Mouse (Mus musculus): ENCODE measurements around the gene Cnfn. TPM values are rescaled to one million over a fixed set of nuclear protein-coding genes. Genes with fewer than 3 reads are reported as not detected.
"Not testable (repeated sequence)": the region's sequence is repeated elsewhere in the genome, so short reads cannot be mapped to it uniquely, and the experiment has no call there.

Gene Cnfn
- total RNA-seq, 2 experiments from 2014 or later = not detected

DNA sequence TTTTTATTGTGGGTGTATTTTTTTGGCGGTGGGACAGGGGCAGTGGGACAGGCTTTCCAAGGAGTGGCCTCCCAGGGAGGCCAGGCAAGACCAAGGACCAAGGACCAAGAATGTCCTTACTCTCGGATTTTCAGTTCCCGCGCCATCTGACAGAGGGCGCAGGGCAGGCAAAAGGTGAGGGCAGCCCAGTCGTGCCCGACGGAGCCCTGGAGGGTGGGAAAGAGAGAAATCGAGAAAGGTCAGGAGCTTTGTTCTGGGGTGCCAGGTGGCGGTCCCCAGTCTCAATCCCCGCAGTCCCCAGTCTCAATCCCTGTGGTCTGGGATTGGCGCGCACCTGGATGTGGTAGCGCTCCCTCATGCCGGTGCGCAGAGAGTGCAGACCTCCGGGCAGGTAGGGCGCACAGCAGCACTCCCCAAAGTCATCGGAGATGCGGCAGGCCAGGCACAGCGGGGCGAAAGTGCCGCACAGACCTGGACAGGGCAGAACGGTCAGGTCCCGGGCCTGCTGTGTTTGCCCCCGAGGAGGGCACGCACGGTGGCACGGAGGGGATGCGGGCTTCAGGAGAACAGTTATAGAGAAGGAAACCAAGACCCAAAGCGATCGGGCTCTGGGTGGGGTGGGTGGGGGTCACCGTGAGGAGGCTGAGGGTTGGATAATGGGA is 1.8 kb downstream of the Cnfn start:
- intact Hi-C loops (cut with DNase I) = no loop called here
- DNase-seq = no peak

DNA sequence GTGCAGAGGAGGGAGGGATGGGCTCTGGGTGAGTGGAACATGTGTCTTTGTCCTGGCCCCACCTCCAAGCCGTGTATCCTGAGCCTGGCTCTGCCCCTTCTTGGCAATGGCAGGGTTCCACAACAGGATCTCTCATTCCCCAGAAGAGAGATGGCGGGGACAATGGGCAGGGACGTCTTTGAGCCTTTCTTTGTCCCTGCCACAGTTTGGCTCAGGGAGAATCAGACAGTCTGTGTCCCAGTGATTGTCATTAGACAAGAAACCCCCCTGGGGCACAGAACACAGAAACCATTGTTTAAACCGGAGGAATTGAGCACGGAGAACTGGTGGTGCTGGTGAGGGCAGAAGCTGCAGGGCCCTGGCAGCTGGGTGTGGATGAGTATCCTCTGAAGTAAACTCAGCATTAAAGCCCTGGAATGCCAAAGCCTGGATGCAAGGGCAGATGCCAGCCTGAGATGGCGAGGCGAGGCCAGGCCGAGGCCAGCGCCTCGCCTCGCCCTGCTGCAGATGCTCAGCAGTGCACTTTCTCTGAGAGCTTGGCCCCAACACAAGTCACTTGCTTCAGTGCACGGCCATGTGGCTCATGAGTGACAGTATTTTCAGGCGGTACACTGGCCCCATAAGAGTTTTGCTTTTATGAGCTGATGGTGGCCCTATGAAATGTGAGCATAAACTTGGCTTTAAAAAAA is 3.4 kb downstream of the Cnfn start:
- intact Hi-C loops (cut with DNase I) = no loop called here
- DNase-seq = peak; percentile 51

DNA sequence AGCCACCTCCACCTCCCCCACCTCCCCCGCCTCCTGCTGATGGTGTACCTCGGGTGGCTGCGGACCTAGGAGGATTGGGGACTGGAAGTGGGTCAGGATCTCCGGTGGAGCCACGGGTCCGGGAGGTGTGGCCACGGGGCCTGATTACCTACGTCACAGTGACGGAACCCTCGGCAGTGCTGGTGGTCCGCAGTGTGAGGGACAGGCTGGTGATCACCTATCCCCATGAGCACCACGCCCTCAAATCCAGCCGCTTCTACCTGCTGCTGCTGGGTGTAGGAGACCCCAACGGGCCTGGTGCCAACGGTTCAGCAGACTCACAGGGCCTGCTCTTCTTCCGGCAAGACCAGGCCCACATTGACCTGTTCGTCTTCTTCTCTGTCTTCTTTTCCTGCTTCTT is 5.9 kb downstream of the Cnfn start:
- intact Hi-C loops (cut with DNase I) = no loop called here
- no peak for DNase-seq

DNA sequence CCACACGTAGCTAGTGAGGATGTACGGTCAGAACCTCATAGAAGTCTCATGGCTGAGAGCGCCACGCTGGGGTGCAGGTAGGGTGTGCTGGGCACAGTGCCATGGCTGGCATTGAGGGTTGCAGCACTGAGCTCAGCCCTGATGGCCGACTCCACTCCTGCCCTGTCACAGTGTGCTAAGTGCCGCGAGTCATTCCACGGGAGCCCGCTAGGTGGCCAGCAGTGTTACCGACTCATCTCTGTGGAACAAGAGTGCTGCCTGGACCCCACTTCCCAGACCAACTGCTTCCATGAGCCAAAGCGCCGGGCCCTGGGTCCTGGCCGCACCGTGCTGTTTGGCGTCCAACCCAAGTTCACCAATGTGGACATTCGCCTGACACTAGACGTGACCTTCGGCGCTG is 6.4 kb downstream of the Cnfn start:
- intact Hi-C loops (cut with DNase I) = no loop called here
- peak; percentile 48 for DNase-seq

DNA sequence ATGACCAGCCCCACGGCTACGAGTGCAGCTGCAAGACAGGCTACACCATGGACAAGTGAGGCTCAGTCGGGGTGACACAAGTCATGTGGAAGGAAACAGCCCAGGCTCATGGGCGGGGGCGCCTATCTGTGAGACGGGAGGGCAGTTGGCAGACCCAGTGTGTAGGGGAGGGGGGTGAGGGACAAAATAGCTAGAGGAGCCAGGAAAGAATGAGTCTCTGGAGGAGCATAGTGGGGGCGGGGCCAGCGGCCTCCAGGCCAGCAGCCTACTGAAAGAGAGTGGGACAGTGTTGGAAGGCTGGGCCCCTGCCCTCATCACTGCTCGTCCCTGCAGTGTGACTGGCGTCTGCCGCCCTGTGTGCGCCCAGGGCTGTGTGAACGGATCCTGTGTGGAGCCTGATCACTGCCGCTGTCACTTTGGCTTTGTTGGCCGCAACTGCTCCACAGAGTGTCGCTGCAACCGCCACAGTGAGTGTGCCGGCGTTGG is 10.8 kb downstream of the Cnfn start:
- intact Hi-C loops (cut with DNase I) = no loop called here
- peak; percentile 77 for DNase-seq

DNA sequence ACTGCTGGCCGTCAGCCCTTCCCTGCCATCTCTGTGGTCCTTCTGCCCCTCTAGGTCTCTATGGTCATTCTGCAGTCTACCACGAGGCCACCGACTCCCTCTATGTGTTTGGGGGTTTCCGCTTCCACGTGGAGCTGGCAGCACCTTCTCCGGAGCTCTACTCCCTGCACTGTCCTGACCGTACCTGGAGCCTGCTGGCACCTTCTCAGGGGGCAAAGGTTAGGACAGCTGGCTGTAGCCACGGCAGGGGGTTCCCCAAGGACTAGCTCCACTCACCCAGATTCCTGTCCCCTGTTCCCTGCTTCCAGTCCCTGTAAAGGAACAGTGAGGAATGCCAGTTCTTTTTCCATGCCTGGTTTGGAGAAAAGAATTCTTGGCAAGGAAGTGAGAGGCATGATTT is 20.7 kb downstream of the Cnfn start:
- intact Hi-C loops (cut with DNase I) = no loop called here
- no peak for DNase-seq

DNA sequence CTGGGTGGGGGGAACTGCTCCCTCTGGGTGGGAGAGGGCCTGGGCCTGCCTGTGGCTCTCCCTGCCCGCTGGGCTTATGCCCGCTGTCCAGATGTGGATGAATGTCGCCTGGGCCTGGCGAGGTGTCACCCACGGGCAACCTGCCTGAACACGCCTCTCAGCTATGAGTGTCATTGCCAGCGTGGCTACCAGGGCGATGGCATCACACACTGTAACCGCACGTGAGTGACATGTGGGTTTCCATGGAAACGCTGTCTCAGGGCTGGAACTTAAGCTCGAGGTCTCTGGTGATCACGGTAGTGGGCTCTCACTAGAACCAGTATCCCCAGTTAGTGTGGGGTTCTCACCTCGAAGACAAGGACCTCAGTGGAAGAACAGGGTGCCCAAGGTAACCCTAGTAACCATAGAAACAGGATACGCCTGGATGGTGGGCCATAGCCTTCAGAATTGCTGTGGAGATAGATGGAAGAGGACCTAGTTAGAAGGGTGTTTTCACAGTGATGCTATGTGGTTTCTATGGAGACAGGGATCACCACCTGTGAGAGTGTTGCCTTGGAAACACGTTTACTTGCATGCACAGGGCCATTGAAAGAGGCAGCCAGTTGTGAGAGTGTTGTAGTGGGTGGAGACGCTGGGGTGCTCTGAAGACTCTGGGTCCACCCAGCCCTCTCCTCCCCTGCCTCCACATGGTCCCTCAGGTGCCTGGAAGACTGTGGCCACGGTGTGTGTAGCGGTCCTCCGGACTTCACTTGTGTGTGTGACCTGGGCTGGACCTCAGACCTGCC is 28.3 kb downstream of the Cnfn start:
- intact Hi-C loops (cut with DNase I) = no loop called here
- DNase-seq = no peak

DNA sequence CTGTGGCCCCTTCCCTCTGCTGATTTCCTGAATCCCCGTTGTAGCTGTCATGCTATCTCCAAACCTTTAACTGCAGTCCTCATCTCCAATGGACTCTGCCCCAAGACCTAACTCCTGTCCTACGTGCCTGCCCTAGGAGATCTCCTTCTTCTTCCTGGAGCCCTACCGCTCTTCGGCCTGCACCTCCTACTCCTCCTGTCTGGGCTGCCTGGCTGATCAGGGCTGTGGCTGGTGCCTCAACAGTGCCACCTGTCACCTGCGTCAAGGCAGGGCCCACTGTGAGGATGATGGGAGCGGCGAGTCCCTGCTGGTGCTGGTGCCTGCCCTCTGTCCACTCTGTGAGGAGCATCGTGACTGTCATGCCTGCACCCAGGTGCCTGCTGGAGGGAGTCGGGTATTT is 30.2 kb downstream of the Cnfn start:
- intact Hi-C loops (cut with DNase I) = no loop called here

DNA sequence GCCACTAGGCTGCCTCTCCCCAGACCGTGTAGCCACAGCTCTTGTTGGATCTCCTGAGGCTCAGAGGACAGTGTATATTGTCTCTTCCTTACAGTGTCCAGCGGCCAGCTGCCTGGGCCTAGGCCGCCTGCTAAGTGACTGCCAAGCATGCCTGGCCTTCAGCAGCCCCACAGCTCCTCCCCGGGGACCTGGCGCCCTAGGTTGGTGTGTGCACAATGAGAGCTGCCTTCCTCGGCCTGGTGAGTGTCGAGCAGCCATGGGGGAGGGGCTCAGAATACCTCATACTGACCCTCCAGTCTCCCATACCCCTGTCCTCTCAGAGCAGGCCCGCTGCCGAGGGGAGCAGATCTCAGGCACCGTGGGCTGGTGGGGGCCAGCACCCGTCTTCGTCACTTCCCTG is 35.1 kb downstream of the Cnfn start:
- intact Hi-C loops (cut with DNase I) = no loop called here
- DNase-seq = no peak

More for the DNA sequence above, 30.2 kb downstream of the Cnfn start:
- no peak for DNase-seq

DNA sequence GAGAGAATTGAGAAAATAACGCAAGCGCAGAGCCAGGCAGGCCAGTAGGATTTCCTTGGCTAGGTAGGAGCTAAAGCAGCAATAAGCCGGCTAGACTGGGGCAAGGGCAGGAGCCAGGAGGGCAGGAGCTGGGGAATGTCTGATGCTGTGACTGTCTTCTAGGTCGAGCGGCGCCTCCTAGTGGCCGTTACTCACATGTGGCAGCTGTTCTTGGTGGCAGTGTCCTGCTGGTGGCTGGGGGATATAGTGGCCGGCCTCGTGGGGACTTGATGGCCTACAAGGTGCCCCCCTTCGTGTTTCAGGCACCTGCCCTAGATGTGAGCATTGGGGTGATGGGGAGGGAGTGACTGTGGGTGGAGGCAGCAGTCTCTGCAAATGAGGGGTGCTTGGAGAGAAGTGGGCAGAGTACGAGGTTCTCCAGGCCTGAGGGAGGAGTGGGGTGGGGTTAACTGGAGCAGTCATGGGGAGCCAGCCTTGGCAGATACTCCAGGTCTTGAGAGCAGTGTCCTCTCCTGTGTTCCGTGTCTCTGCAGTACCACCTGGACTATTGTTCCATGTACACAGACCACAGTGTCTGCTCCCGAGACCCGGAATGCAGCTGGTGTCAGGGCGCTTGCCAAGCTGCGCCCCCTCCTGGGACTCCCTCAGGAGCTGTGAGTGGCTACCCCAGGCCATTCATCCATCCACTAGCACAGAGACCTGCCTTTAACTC is 35.8 kb downstream of the Cnfn start:
- peak; percentile 82 for DNase-seq
- intact Hi-C loops (cut with DNase I) = no loop called here

DNA sequence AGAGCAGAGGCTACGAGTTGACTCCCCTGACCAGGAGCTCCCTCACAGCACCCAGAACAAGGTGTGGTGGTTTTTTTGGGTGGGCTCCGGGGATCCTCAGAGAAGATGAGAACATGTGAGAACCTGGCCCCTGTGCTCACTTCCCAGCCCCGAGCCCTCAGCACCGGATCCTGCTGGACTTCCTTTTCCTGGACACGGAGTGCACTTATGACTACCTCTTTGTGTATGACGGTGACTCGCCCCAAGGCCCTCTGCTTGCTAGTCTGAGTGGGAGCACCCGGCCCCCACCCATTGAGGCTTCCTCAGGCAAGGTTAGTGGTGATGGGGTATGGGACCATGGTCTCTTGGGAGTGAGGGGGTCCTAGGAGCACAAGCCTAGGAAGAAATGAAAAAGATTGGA is 43.3 kb downstream of the Cnfn start:
- intact Hi-C loops (cut with DNase I) = no loop called here
- DNase-seq = no peak

DNA sequence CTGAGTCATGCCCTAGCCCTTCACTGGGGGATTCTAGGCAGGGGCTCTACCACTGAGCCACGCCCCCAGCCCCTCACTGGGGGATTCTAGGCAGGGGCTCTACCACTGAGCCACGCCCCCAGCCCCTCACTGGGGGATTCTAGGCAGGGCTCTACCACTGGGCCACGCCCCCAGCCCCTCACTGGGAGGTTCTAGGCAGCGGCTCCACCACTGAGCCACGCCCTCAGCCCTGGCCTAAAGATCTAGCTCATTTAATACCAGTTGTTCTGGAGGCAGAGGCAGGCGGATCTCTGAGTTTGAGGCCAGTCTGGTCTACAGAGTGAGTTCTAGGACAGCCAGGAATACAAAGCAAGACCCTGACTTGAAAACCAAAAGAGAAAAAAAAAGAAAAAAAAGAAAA is 44.1 kb downstream of the Cnfn start:
- intact Hi-C loops (cut with DNase I); DNase-seq: not testable (repeated sequence)

DNA sequence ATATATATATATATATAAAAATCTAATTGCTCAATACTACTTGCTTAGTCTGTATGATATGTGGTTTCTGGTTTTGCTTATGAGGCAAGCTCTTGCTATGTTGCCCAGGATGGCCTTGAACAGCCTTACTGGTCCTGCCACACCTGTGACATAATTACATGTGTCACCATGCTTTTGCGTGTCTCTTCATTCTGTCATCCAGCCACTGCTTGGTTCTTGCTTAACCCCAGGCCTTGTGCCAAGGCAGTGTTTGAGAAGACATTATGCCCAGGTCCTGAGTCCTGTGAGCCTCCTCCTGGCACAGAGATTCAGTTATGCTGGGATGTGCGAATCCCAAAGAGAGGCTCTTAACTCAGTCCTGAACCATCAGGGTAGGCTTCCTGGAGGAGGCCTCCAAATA is 46.3 kb downstream of the Cnfn start:
- DNase-seq = no peak
- intact Hi-C loops (cut with DNase I) = no loop called here

DNA sequence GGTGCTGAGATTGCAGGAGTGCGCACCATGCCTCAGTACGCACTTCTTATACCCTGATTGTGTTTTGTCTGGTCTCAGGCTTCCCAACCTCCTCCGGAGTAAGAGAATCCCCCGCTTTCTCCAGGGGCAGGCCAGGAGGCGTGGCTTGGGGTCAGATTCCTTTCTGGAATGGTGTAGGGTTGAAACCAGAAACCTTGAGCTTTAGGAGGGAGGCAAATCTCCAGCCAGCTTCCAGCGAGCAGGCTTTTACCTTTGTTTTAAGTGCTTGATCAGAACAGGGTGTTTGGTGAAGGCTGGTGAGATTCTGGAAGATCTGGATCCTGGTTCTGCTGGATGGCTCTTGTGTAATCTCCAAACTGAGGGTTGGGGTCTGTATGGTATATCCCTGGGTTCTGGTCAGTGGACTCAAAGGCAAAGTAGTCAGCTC is 47.5 kb downstream of the Cnfn start:
- DNase-seq = no peak
- intact Hi-C loops (cut with DNase I) = no loop called here

Other genes with a start within 250 kb of the Cnfn start
- gene Pou2f2, start 190.0 kb downstream of the Cnfn start, total RNA-seq (2021) = 10 to 100 TPM; 17.7 to 18.7 TPM
- gene Dedd2, start 149.1 kb downstream of the Cnfn start, total RNA-seq (2021) = 10 to 100 TPM; 15.1 to 16.8 TPM
- gene Zfp526, start 148.3 kb downstream of the Cnfn start, total RNA-seq (2021) = 1 to 10 TPM; 6.5 to 7.8 TPM
- 100 to 1,000 TPM; 195 to 197 TPM for gene Gsk3a, start 131.9 kb downstream of the Cnfn start, total RNA-seq (2021)
- gene Erf, start 119.0 kb downstream of the Cnfn start, total RNA-seq (2021) = 10 to 100 TPM; 29.4 to 36.1 TPM
- gene Cic, start 102.0 kb downstream of the Cnfn start, total RNA-seq (2021) = 100 to 1,000 TPM; 324 to 333 TPM
- 100 to 1,000 TPM; 234 to 250 TPM for gene Pafah1b3, start 71.7 kb downstream of the Cnfn start, total RNA-seq (2021)
- under 1 TPM; 0.52 to 0.87 TPM for gene Prr19, start 68.3 kb downstream of the Cnfn start, total RNA-seq (2021)
- 100 to 1,000 TPM in 1 of 2 experiments, 10 to 100 TPM in 1; 99.6 to 104 TPM for gene Tmem145, start 63.6 kb downstream of the Cnfn start, total RNA-seq (2021)
- 10 to 100 TPM; 81.0 to 89.9 TPM for gene Megf8, start 52.6 kb downstream of the Cnfn start, total RNA-seq (2021)
- gene Lipe, start 29.0 kb upstream of the Cnfn start, total RNA-seq (2021) = 1 to 10 TPM; 8.3 to 9.0 TPM
- not detected for gene Cxcl17, start 43.2 kb upstream of the Cnfn start, total RNA-seq (2021)
- 1 to 10 TPM in 1 of 2 experiments, under 1 TPM in 1; 0.70 to 1.0 TPM for gene Ceacam1, start 107.9 kb upstream of the Cnfn start, total RNA-seq (2021)
- not detected for gene Ceacam2, start 170.1 kb upstream of the Cnfn start, total RNA-seq (2021)
- gene Erich4, start 246.2 kb upstream of the Cnfn start, total RNA-seq (2021) = not detected
- gene Dmac2, start 249.7 kb upstream of the Cnfn start, total RNA-seq (2021) = 10 to 100 TPM; 19.9 to 22.7 TPM